Mouse (Mus musculus) midbrain, postnatal 0 days (tissue): ENCODE data around the gene Suds3. TPM values are rescaled to one million over a fixed set of nuclear protein-coding genes. Genes with fewer than 3 reads are reported as not detected.

ENCODE experiments used
- ATAC-seq: fragments of 200-750 bp; cut with Nextera tagmentation; 2 replicates; pipeline ENCODE4 v1.8.0; 2017; ENCODE audit warnings: moderate number of reproducible peaks, mild to moderate bottlenecking, moderate TSS enrichment, moderate library complexity; ENCODE audit not compliant: low FRiP score
- DNase-seq: peaks from one replicate; pipeline ENCODE4 v3.0.0-alpha.2; 2015; ENCODE audit warnings: low spot score
- H3K27ac ChIP-seq: fragments of 300-500 bp; sonication (generic); 2 replicates; pipeline ENCODE4 v1.5.1; 2014; ENCODE audit warnings: low read depth, mild to moderate bottlenecking, low read length, mixed read lengths
- H3K27me3 ChIP-seq: fragments of 300-500 bp; sonication (generic); 2 replicates; pipeline ENCODE4 v1.6.1; 2014; ENCODE audit warnings: low read length, control low read depth, mixed read lengths; ENCODE audit not compliant: insufficient read depth
- H3K36me3 ChIP-seq: fragments of 300-500 bp; sonication (generic); 2 replicates; pipeline ENCODE4 v1.6.1; 2014; ENCODE audit warnings: low read length, control low read depth, mixed read lengths; ENCODE audit not compliant: insufficient read depth
- H3K4me1 ChIP-seq: fragments of 300-500 bp; sonication (generic); 2 replicates; pipeline ENCODE4 v1.6.1; 2014; ENCODE audit warnings: mild to moderate bottlenecking, control low read depth, antibody characterized with exemption, low read length, mixed read lengths; ENCODE audit not compliant: insufficient read depth
- H3K4me2 ChIP-seq: fragments of 300-500 bp; sonication (generic); 2 replicates; pipeline ENCODE4 v1.6.1; 2014; ENCODE audit warnings: low read depth, mild to moderate bottlenecking, low read length, mixed read lengths; ENCODE audit not compliant: poor library complexity, severe bottlenecking
- H3K4me3 ChIP-seq: fragments of 300-500 bp; sonication (generic); 2 replicates; pipeline ENCODE4 v1.5.1; 2014; ENCODE audit warnings: low read depth, mild to moderate bottlenecking, low read length, moderate library complexity
- H3K9ac ChIP-seq: fragments of 300-500 bp; sonication (generic); replicated peaks from 2 replicates; pipeline ENCODE4 v1.6.1; 2014; ENCODE audit warnings: mild to moderate bottlenecking, low read length, moderate library complexity, mixed read lengths; ENCODE audit not compliant: poor library complexity, severe bottlenecking
- H3K9me3 ChIP-seq: fragments of 300-500 bp; sonication (generic); 2 replicates; pipeline ENCODE4 v1.6.1; 2016; ENCODE audit warnings: low read length, control low read depth
- CTCF ChIP-seq: IDR thresholded peaks from 2 replicates; pipeline ENCODE4 v1.5.1; 2016; ENCODE audit warnings: antibody characterized with exemption, mild to moderate bottlenecking
- WGBS: fragments of 180-500 bp; shearing (Covaris S2); extraction: QIAGEN DNeasy Blood & Tissue Kit; methylation state at CpG from one replicate; pipeline ENCODE4 v1.1.7; 2014; 5-methylcytosine and 5-hydroxymethylcytosine counted together
- polyA plus RNA-seq: library from polyadenylated mRNA; unstranded; fragments of >200 nt; fragmentation: Nextera tagmentation; extraction: Ambion mirVana; gene quantifications from 2 replicates; pipeline ENCODE4 v1.2.1, GENCODE M21; 2015
- total RNA-seq: library from RNA; depleted of rRNA; stranded (reverse); fragments of >200 nt; gene quantifications from 2 replicates; pipeline ENCODE4 v1.2.3, GENCODE M21; 2014

The Suds3 gene
- total and polyA plus RNA-seq, 2 experiments from 2014 or later: 70.9 to 95.0 TPM

- ATAC-seq: no peak
- 45% methylated on average over 7 of the region's 7 CpGs for WGBS
- Histone ChIP-seq H3K36me3 (peaks cover 36% of the 10 kb centered on the region), H3K4me3 (no peak overlapping the region), H3K27me3 (no peaks in the 10 kb centered on the region), H3K4me2 (no peak overlapping the region), H3K27ac (no peak overlapping the region), H3K9me3 (no peaks in the 10 kb centered on the region), H3K4me1 (no peaks in the 10 kb centered on the region), H3K9ac (0 out of 2 replicates have a peak overlapping the region, but pooled peaks have one; percentile 29)
- DNase-seq: peak; percentile 69
- TF ChIP-seq CTCF: peak; percentile 82
These were observed 21.5 kb downstream of the Suds3 start for GRCm38 (mm10) chr5:117094431-117094830.

- H3K4me1 ChIP-seq: no peaks in the 10 kb centered on the region
- ATAC-seq: no peak
These were observed 26.1 kb downstream of the Suds3 start for GRCm38 (mm10) chr5:117089786-117090185.

GRCm38 (mm10) chr5:117089147-117089546 lies 26.8 kb downstream of the Suds3 start:
- no peak overlapping the region for H3K9ac ChIP-seq
- H3K4me3 ChIP-seq: no peak overlapping the region
- WGBS: 74% methylated on average over 3 of the region's 3 CpGs
- ATAC-seq (no peak), DNase-seq (no peak)
- no peaks in the 10 kb centered on the region for H3K27me3 ChIP-seq
- no peaks in the 10 kb centered on the region for H3K9me3 ChIP-seq
- no peak overlapping the region for H3K4me2 ChIP-seq
- TF ChIP-seq CTCF: no peak
- H3K36me3 ChIP-seq: peaks cover 23% of the 10 kb centered on the region
- H3K27ac ChIP-seq: no peak overlapping the region
- no peaks in the 10 kb centered on the region for H3K4me1 ChIP-seq

More at GRCm38 (mm10) chr5:117089786-117090185, 26.1 kb downstream of the Suds3 start:
- no peak overlapping the region for H3K4me2 ChIP-seq
- no peak overlapping the region for H3K27ac ChIP-seq
- no peak overlapping the region for H3K4me3 ChIP-seq
- no peaks in the 10 kb centered on the region for H3K9me3 ChIP-seq
- peaks cover 23% of the 10 kb centered on the region for H3K36me3 ChIP-seq
- no peak for DNase-seq
- 23% methylated on average over 6 of the region's 6 CpGs for WGBS
- TF ChIP-seq CTCF: no peak
- H3K27me3 ChIP-seq: no peaks in the 10 kb centered on the region
- H3K9ac ChIP-seq: no peak overlapping the region

- Histone ChIP-seq H3K27ac (no peak overlapping the region), H3K4me1 (no peaks in the 10 kb centered on the region), H3K9me3 (no peaks in the 10 kb centered on the region), H3K27me3 (no peaks in the 10 kb centered on the region), H3K4me3 (0 out of 2 replicates have a peak overlapping the region, but pooled peaks have one; percentile 6), H3K9ac (peak overlapping the region; percentile 46), H3K4me2 (peak overlapping the region; percentile 35), H3K36me3 (peaks cover 17% of the 10 kb centered on the region)
- WGBS: 7% methylated on average over 13 of the region's 13 CpGs
- DNase-seq (peak; percentile 60), ATAC-seq (no peak)
- TF ChIP-seq CTCF: peak; percentile 73
These were observed 28.2 kb downstream of the Suds3 start for GRCm38 (mm10) chr5:117087718-117088117.

- Histone ChIP-seq H3K36me3 (no peaks in the 10 kb centered on the region), H3K27ac (no peak overlapping the region), H3K9me3 (no peaks in the 10 kb centered on the region), H3K27me3 (no peaks in the 10 kb centered on the region), H3K4me1 (no peaks in the 10 kb centered on the region), H3K4me3 (peak overlapping the region; percentile 12; the same call in 1 of the 2 replicates), H3K4me2 (peak overlapping the region; percentile 37), H3K9ac (no peak overlapping the region)
- TF ChIP-seq CTCF: peak; percentile 83
- peak; percentile 70; the same call in 1 of the 2 replicates for ATAC-seq
- DNase-seq: peak; percentile 89
- 18% methylated on average over 10 of the region's 10 CpGs for WGBS
These were observed 46.4 kb downstream of the Suds3 start for GRCm38 (mm10) chr5:117069498-117069894.

- Histone ChIP-seq H3K36me3 (no peaks in the 10 kb centered on the region), H3K27me3 (no peaks in the 10 kb centered on the region), H3K4me1 (no peaks in the 10 kb centered on the region), H3K4me3 (peak overlapping the region; percentile 12; the same call in 1 of the 2 replicates), H3K9me3 (no peaks in the 10 kb centered on the region), H3K27ac (no peak overlapping the region), H3K9ac (no peak overlapping the region), H3K4me2 (peak overlapping the region; percentile 37)
- 33% methylated on average over 19 of the region's 19 CpGs for WGBS
- no peak for ATAC-seq
- DNase-seq: peak; percentile 33
- TF ChIP-seq CTCF: no peak
These were observed 47.0 kb downstream of the Suds3 start for GRCm38 (mm10) chr5:117068808-117069497.
